Mouse (Mus musculus): ENCODE data around the gene Alg2. TPM values are rescaled to one million over a fixed set of nuclear protein-coding genes. Genes with fewer than 3 reads are reported as not detected.
A peak's percentile ranks its signal among the peaks of the same experiment; 100 is the strongest.

Alg2 gene
- polyA plus RNA-seq (2015; fragmentation: Nextera tagmentation; extraction: Ambion mirVana): 27.5 and 27.8 TPM in 2 replicates

GRCm38 (mm10) chr4:47473968-47474729 is at the start of gene Alg2, which contains the start of gene Sec61b:
TSS of gene Alg2 (minus strand) at chr4:47474333.
TSS of gene Sec61b (plus strand) at chr4:47474658.
- WGBS: under 1% methylated on average over 58 of the region's 58 CpGs
- Histone ChIP-seq H3K9ac (peak within 1 kb of the TSS; percentile 93), H3K27ac (replicated peaks) (peak within 1 kb of the TSS; percentile 98), H3K4me1 (peaks cover 29% of the 10 kb centered on the region), H3K9me3 (no peaks in the 10 kb centered on the region), H3K27me3 (replicated peaks) (no peaks in the 10 kb centered on the region), H3K36me3 (peaks cover 65% of the 10 kb centered on the region), H3K4me3 (peak within 1 kb of the TSS; percentile 95), H3K4me2 (peak within 1 kb of the TSS; percentile 91)
- peak; percentile 89 for ATAC-seq (ENCODE audit: extremely low read depth, insufficient number of reproducible peaks, low FRiP score, low TSS enrichment)

DNA sequence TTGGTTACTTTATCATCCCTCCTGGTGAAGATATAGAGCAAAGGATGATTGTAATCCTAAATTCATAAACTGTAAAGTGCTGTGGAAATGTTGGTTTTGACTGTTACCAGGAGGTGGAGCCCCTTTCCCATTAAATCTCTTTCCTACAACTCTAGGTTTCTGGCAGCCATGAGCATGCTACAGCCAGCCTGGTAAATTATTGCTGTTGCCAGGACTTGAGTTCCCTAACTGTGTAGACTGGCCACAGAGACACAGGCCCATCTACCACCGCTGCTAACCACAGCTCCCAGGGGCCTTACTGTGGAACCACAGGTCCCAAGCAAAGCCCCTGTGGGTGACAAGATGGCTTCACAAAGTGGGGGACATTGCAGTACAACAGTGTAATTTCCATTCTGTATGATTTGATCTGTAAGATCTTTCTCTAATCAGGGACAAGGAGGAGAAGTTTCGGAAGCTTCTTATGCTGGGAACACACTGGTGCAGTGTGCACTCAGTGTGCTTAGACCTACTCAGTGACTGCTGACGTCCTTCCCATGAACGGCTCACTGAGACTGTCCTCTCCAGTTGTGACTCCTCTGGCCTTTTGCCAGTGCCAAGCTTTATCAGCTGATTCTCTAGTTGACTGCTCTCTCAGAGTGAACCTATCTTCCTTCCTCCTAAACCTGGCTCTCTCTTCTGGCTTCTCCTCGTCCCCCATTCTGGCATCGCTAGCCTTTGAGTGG is 47.9 kb upstream of the Alg2 start:
- peaks cover 7% of the 10 kb centered on the region; the same call in 1 of the 2 replicates for H3K9me3 ChIP-seq
- H3K4me1 ChIP-seq: 0 out of 2 replicates have a peak, but pooled peaks cover 7% of the 10 kb centered on the region
- 49% methylated on average over 6 of the region's 6 CpGs for WGBS
- no peak for ATAC-seq (ENCODE audit: extremely low read depth, insufficient number of reproducible peaks, low FRiP score, low TSS enrichment)
- no peak overlapping the region for H3K4me3 ChIP-seq
- no peak overlapping the region for H3K9ac ChIP-seq
- no peak overlapping the region for H3K4me2 ChIP-seq
- no peak overlapping the region for H3K27ac ChIP-seq (replicated peaks)
- H3K36me3 ChIP-seq: no peaks in the 10 kb centered on the region
- 0 out of 2 replicates have a peak, but pooled peaks cover 5% of the 10 kb centered on the region for H3K27me3 ChIP-seq (replicated peaks)

DNA sequence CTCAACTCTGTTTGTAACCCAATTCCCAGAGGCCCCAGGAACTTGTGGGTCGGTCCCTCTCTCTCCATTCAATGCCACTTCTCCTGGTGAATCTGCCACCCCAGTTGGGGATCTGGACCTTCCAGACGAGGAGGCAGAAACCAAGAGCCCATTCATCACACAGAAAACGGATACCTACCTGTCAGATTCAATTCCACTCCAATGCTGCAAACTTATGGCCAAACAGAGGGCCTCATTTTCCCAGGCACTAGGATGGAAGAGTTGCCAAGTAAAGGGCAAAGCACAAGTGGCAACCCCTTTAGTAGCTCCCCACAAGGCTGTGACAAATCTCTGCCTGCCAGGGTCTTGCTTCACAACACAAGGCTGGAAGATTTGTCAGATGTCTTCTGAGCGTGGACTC is 45.9 kb upstream of the Alg2 start:
- Histone ChIP-seq H3K36me3 (no peaks in the 10 kb centered on the region), H3K9me3 (0 out of 2 replicates have a peak, but pooled peaks cover 2% of the 10 kb centered on the region), H3K27ac (replicated peaks) (no peak overlapping the region), H3K4me3 (no peak overlapping the region), H3K4me1 (0 out of 2 replicates have a peak, but pooled peaks cover 7% of the 10 kb centered on the region), H3K27me3 (replicated peaks) (peaks cover 5% of the 10 kb centered on the region; the same call in 1 of the 2 replicates), H3K4me2 (no peak overlapping the region), H3K9ac (no peak overlapping the region)
- ATAC-seq (ENCODE audit: extremely low read depth, insufficient number of reproducible peaks, low FRiP score, low TSS enrichment): no peak
- WGBS: 61% methylated on average over 4 of the region's 4 CpGs

DNA sequence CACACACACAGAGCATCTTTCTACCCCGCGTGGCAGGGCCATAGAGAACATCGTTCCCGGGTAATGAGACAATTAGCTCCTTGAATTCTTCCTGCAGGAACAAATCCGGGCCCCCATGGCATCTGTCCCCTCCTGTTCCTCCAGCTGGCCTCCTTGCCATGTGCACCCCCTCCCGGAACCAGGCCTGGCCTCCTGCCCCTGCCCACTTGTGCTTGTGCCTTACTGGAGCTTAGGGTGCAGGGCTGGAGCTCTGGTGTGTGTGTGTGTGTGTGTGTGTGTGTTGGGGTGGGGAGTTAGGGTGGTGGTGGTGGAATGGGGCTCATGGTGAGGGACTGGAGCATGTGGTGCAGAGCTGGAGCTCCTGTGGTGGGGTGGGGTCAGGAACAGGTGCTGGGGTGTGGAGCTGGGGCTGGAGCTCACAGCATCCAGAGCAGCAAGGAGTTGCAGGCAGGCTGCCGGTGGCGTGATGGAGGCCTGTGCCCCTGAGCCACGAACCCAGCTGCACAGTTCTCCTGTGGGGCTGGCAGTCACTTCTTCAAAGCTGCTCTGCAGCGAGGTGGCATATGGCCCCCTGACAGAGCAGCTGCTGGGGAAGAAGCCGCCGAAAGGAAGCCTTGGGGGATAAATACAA is 44.5 kb upstream of the Alg2 start:
- no peak for ATAC-seq (ENCODE audit: extremely low read depth, insufficient number of reproducible peaks, low FRiP score, low TSS enrichment)
- H3K9me3 ChIP-seq: no peaks in the 10 kb centered on the region
- 72% methylated on average over 12 of the region's 12 CpGs for WGBS
- no peak overlapping the region for H3K9ac ChIP-seq
- H3K4me1 ChIP-seq: 0 out of 2 replicates have a peak, but pooled peaks cover 7% of the 10 kb centered on the region
- H3K36me3 ChIP-seq: no peaks in the 10 kb centered on the region
- no peak overlapping the region for H3K4me3 ChIP-seq
- H3K27ac ChIP-seq (replicated peaks): no peak overlapping the region
- no peak overlapping the region for H3K4me2 ChIP-seq
- H3K27me3 ChIP-seq (replicated peaks): peaks cover 6% of the 10 kb centered on the region

DNA sequence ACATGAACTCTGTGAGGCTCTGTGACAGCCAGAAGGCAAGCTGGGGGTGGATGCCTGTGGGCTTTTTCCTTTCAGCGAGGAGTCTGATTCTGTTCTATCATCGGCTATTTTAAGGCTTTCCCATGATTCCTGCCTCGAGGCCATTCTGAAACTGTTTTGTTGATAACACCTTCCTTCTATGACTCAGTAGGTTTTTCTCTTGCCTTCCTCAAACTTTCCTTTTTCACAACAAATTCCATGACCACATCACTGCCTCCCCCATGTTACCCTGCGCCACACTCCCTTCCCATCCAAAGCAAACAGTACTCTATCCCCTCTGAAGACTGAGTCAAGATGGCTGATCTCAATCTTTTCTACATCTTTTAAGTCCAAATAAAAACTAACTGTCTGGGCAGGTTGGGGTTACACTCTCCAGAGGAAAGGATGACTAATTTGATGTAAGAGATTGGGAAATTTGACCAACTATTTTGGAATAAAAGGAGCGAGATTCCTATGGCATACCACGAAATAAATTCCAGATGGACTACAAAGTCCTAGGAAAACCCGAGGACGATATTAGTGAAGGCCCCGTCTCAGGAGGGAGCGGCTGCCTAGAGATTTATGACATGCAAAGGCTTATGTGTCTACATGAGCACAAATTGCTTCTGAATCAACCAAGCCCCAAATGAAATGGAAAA is 30.8 kb upstream of the Alg2 start:
- Histone ChIP-seq H3K9ac (no peak overlapping the region; the same call in 1 of the 2 replicates), H3K9me3 (no peaks in the 10 kb centered on the region), H3K27ac (replicated peaks) (no peak overlapping the region), H3K27me3 (replicated peaks) (no peaks in the 10 kb centered on the region), H3K4me3 (no peak overlapping the region), H3K36me3 (no peaks in the 10 kb centered on the region), H3K4me1 (peaks cover 10% of the 10 kb centered on the region), H3K4me2 (no peak overlapping the region)
- ATAC-seq (ENCODE audit: extremely low read depth, insufficient number of reproducible peaks, low FRiP score, low TSS enrichment): no peak
- 61% methylated on average over 10 of the region's 10 CpGs for WGBS

DNA sequence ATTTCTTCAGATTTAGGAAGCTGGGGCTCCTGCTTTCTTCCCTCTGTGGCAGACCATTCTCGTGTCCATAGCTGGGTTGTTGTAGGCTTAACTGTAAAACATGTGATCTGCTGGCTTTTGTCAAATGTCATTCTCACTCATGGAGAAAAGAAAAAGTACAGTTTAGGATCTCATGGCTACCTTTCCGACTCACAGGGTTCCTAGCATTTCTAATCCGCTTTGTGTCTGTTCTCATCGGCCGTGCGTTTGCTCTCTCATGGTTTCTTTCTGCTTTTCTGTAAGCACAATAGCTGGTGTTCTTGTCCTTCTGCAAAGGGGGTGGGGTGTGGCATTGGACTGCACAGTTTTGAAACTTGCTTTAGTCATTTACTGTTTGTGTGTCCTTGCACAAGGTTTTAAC is 28.9 kb upstream of the Alg2 start:
- 68% methylated on average over 6 of the region's 6 CpGs for WGBS
- Histone ChIP-seq H3K36me3 (no peaks in the 10 kb centered on the region), H3K27me3 (replicated peaks) (no peaks in the 10 kb centered on the region), H3K27ac (replicated peaks) (no peak overlapping the region), H3K9ac (no peak overlapping the region), H3K9me3 (no peaks in the 10 kb centered on the region), H3K4me2 (peak overlapping the region; percentile 47), H3K4me3 (0 out of 2 replicates have a peak overlapping the region, but pooled peaks have one; percentile 5), H3K4me1 (peaks cover 11% of the 10 kb centered on the region)
- ATAC-seq (ENCODE audit: extremely low read depth, insufficient number of reproducible peaks, low FRiP score, low TSS enrichment): no peak

GRCm38 (mm10) chr4:47502546-47502971 is 28.4 kb upstream of the Alg2 start:
- Histone ChIP-seq H3K36me3 (no peaks in the 10 kb centered on the region), H3K4me1 (peaks cover 13% of the 10 kb centered on the region), H3K9me3 (no peaks in the 10 kb centered on the region), H3K4me2 (peak overlapping the region; percentile 47), H3K9ac (no peak overlapping the region), H3K27ac (replicated peaks) (no peak overlapping the region), H3K27me3 (replicated peaks) (no peaks in the 10 kb centered on the region), H3K4me3 (0 out of 2 replicates have a peak overlapping the region, but pooled peaks have one; percentile 5)
- ATAC-seq (ENCODE audit: extremely low read depth, insufficient number of reproducible peaks, low FRiP score, low TSS enrichment): no peak
- 21% methylated on average over 4 of the region's 4 CpGs for WGBS

GRCm38 (mm10) chr4:47499121-47499545 is 25.0 kb upstream of the Alg2 start:
- Histone ChIP-seq H3K9ac (no peak overlapping the region), H3K9me3 (no peaks in the 10 kb centered on the region), H3K4me3 (no peak overlapping the region), H3K4me1 (peaks cover 6% of the 10 kb centered on the region; the same call in 1 of the 2 replicates), H3K27ac (replicated peaks) (no peak overlapping the region), H3K27me3 (replicated peaks) (no peaks in the 10 kb centered on the region), H3K36me3 (no peaks in the 10 kb centered on the region), H3K4me2 (no peak overlapping the region)
- ATAC-seq (ENCODE audit: extremely low read depth, insufficient number of reproducible peaks, low FRiP score, low TSS enrichment): no peak
- WGBS: 82% methylated on average over 10 of the region's 10 CpGs

DNA sequence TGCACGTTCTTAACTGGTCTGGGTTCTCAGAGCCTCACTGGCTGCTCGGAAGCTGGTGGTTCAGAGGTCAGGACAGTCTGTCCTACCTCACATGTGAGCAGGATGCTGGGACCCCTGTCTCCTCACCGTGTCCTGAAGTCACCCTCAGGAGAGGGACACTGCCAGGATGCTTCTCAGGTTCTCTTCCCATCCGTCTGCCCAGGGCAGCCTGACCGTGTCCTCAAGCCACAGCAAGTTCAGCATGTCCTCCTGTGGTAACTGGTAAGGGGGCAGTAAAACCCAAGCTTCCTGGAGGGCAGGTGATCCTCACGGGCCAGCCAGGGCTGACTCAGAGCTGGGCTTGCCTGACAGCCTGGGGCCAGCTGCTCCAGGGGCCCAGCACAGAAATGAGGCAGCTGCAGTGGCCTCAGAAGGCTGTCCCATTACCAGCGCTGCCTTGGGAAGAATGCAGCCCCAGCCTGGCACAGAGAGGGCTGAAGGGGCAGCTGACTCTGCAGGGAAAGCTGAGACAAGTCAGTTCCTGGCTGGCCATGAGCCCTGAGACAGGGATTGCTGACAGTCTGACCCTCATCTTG is 23.8 kb upstream of the Alg2 start:
- H3K9ac ChIP-seq: no peak overlapping the region
- H3K4me2 ChIP-seq: no peak overlapping the region
- no peaks in the 10 kb centered on the region for H3K36me3 ChIP-seq
- 53% methylated on average over 7 of the region's 7 CpGs for WGBS
- H3K27me3 ChIP-seq (replicated peaks): no peaks in the 10 kb centered on the region
- H3K4me3 ChIP-seq: no peak overlapping the region
- no peak overlapping the region for H3K27ac ChIP-seq (replicated peaks)
- no peak for ATAC-seq (ENCODE audit: extremely low read depth, insufficient number of reproducible peaks, low FRiP score, low TSS enrichment)
- peaks cover 11% of the 10 kb centered on the region for H3K4me1 ChIP-seq
- H3K9me3 ChIP-seq: no peaks in the 10 kb centered on the region

GRCm38 (mm10) chr4:47494686-47495085 is 20.6 kb upstream of the Alg2 start:
- Histone ChIP-seq H3K9me3 (no peaks in the 10 kb centered on the region), H3K4me2 (no peak overlapping the region), H3K27ac (replicated peaks) (no peak overlapping the region), H3K4me1 (peaks cover 9% of the 10 kb centered on the region), H3K36me3 (no peaks in the 10 kb centered on the region), H3K27me3 (replicated peaks) (no peaks in the 10 kb centered on the region), H3K9ac (no peak overlapping the region), H3K4me3 (no peak overlapping the region)
- ATAC-seq (ENCODE audit: extremely low read depth, insufficient number of reproducible peaks, low FRiP score, low TSS enrichment): no peak
- 44% methylated on average over 2 of the region's 2 CpGs for WGBS
